Mouse (Mus musculus): ENCODE data around the gene Bhlha15. TPM values are rescaled to one million over a fixed set of nuclear protein-coding genes. Genes with fewer than 3 reads are reported as not detected.
A peak's percentile ranks its signal among the peaks of the same experiment; 100 is the strongest.

The Bhlha15 gene
- total RNA-seq, 2 experiments from 2014 or later = 0.07 TPM; not detected in 1

GRCm38 (mm10) chr5:144231410-144231809, 41.3 kb downstream of the Bhlha15 start:
- DNase-seq = peak in 1 of 2 experiments; percentile 38

- DNase-seq = no peak
Observed at GRCm38 (mm10) chr5:144232531-144232930, 42.4 kb downstream of the Bhlha15 start.

DNA sequence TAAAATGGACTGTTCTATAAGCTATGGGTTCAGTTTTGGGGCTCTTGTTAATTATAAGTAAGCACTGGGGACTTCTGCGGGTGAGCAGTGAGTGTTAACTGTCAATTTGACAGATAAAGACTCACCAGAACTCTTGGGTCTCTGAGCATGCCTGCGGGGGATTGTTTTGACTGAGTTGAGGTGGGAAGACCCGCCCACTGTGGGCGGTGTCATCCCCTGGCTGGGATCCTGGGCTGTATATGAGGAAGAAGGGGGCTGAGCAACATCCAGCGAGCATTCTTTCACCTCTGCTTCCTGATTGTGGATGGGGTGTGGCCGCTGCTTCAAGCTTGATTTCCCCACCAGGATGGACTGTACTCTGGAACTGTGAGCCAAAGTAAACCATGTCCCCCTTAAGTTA, 44.1 kb downstream of the Bhlha15 start:
- DNase-seq = no peak

- no peak for DNase-seq
Observed at GRCm38 (mm10) chr5:144234714-144235113, 44.6 kb downstream of the Bhlha15 start.

DNA sequence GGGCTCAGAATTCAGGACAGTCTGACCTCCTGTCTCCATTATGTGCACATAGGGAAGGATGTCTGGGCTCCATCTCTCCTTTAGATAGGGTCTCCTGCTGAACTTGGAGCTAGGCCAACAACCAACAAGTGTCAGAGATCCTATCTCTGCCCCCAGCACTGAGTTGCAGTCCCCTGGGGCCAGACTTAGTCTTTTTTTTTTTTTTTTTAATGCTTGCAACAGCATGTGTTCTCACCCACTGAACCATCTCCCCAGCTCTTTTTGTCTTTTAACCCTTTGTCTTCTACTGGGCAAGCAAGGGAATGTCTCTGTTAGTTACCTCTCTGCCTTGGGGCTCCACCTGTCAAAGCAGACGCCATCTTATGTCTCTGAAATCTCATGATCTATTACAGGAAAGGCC, 48.9 kb downstream of the Bhlha15 start:
- no peak for DNase-seq

Other genes starting within 250 kb of the Bhlha15 start
- gene Ccz1, start 175.4 kb upstream of the Bhlha15 start, total RNA-seq (2021) = 10 to 100 TPM; 25.1 to 28.1 TPM
- gene Ocm, start 163.6 kb upstream of the Bhlha15 start, total RNA-seq (2021) = not detected
- gene Lmtk2, start 89.8 kb upstream of the Bhlha15 start, total RNA-seq (2021) = 10 to 100 TPM; 29.7 to 31.3 TPM
- gene Tecpr1, start 33.3 kb downstream of the Bhlha15 start, total RNA-seq (2021) = 10 to 100 TPM; 27.1 to 27.3 TPM
- 100 to 1,000 TPM; 149 to 160 TPM for gene Bri3, start 54.2 kb downstream of the Bhlha15 start, total RNA-seq (2021)
- gene Baiap2l1, start 167.8 kb downstream of the Bhlha15 start, total RNA-seq (2021) = 1 to 10 TPM; 7.2 to 7.4 TPM

All from heart, adult 18-20 months (tissue).